Mouse (Mus musculus) G1E-ER4 (cell line): Measurements from ENCODE around the gene Hacd2. TPM values are rescaled to one million over a fixed set of nuclear protein-coding genes. Genes with fewer than 3 reads are reported as not detected.

ENCODE experiments used
- GATA1 ChIP-seq: IDR thresholded peaks from one replicate; pipeline ENCODE4 v1.8.0; 2012; ENCODE audit warnings: low read length, inconsistent platforms
- polyA plus RNA-seq: library from polyadenylated mRNA; stranded (reverse); fragments of >175 nt; gene quantifications from 2 replicates; pipeline ENCODE4 v1.2.3, GENCODE M21; 2012

The Hacd2 gene
- 42.7 and 63.9 TPM in 2 replicates for polyA plus RNA-seq

GRCm38 (mm10) chr16:35022242-35023137 lies at the start of gene Hacd2:
Gene Hacd2 (plus strand): TSS chr16:35022428.
- TF ChIP-seq GATA1, result no peak

- TF ChIP-seq GATA1, result no peak
Measured at GRCm38 (mm10) chr16:34972471-34972870, 49.8 kb upstream of the Hacd2 start.

- TF ChIP-seq GATA1, result no peak
Measured at GRCm38 (mm10) chr16:34975544-34975943, 46.7 kb upstream of the Hacd2 start.

GRCm38 (mm10) chr16:34976630-34977029 lies 45.6 kb upstream of the Hacd2 start:
- TF ChIP-seq GATA1, result no peak

GRCm38 (mm10) chr16:34978018-34978417 lies 44.2 kb upstream of the Hacd2 start:
- TF ChIP-seq GATA1, result no peak

GRCm38 (mm10) chr16:34981009-34981408 lies 41.2 kb upstream of the Hacd2 start:
- no peak for TF ChIP-seq GATA1

- no peak for TF ChIP-seq GATA1
Measured at GRCm38 (mm10) chr16:34984203-34985030, 37.8 kb upstream of the Hacd2 start.

GRCm38 (mm10) chr16:34985031-34985346 lies 37.2 kb upstream of the Hacd2 start:
- TF ChIP-seq GATA1, result no peak

- TF ChIP-seq GATA1, result no peak
Measured at GRCm38 (mm10) chr16:34986211-34986825, 35.9 kb upstream of the Hacd2 start.

- no peak for TF ChIP-seq GATA1
Measured at GRCm38 (mm10) chr16:34991365-34991764, 30.9 kb upstream of the Hacd2 start.

GRCm38 (mm10) chr16:34992854-34993253 lies 29.4 kb upstream of the Hacd2 start:
- no peak for TF ChIP-seq GATA1

GRCm38 (mm10) chr16:34993694-34994330 lies 28.4 kb upstream of the Hacd2 start:
- no peak for TF ChIP-seq GATA1

- TF ChIP-seq GATA1, result no peak
Measured at GRCm38 (mm10) chr16:34994641-34995141, 27.5 kb upstream of the Hacd2 start.

GRCm38 (mm10) chr16:34996133-34996532 lies 26.1 kb upstream of the Hacd2 start:
- no peak for TF ChIP-seq GATA1

- TF ChIP-seq GATA1, result no peak
Measured at GRCm38 (mm10) chr16:34997052-34997451, 25.2 kb upstream of the Hacd2 start.

- TF ChIP-seq GATA1, result no peak
Measured at GRCm38 (mm10) chr16:34997576-34997975, 24.7 kb upstream of the Hacd2 start.
